Mouse (Mus musculus) testis, adult 2 months (tissue): ENCODE data around the gene Hsf5.

Experiments
- CTCF ChIP-seq: fragments of 200-500 bp; IDR thresholded peaks from 2 replicates; pipeline ENCODE4 v1.5.1; 2012; ENCODE audit warnings: low read depth, mild to moderate bottlenecking, inconsistent platforms, low read length, moderate library complexity; ENCODE audit not compliant: control insufficient read depth, insufficient read depth, insufficient replicate concordance
- POLR2A ChIP-seq: fragments of 200-500 bp; IDR thresholded peaks from 2 replicates; pipeline ENCODE4 v1.6.1; 2012; ENCODE audit warnings: low read depth, mild to moderate bottlenecking, inconsistent platforms, low read length, moderate library complexity; ENCODE audit not compliant: control insufficient read depth

DNA sequence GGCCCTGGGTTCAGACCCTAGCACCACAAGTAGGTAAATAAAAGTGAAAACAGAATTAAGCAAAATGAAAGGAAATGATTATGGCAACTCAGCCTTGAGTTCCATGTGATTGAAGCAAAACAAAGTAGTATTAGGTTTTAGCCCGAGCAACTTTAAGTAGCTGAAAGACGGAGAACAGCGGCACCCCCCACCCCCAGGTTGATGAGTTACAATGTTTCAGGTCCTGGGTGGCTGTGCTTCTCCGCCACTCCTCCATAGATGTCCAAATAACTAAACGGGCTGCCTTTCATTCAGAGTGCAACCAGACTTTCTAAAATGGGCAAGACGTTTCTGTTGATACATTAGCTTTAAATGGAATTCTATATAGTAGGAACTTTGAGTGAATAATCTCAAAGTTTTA, 58.6 kb downstream of the Hsf5 start:
- TF ChIP-seq CTCF (no peak), POLR2A (no peak)
